Mouse (Mus musculus) ES-Bruce4 (cell line): Measurements from ENCODE around the gene 4933405O20Rik.

ENCODE experiments used
- CTCF ChIP-seq: IDR thresholded peaks from one replicate; pipeline ENCODE4 v1.8.1; 2011; ENCODE audit warnings: low read depth, low read length
- EP300 ChIP-seq: IDR thresholded peaks from 2 replicates; pipeline ENCODE4 v1.6.1; 2011; ENCODE audit warnings: low read depth, low read length; ENCODE audit not compliant: insufficient read depth
- POLR2A ChIP-seq: IDR thresholded peaks from one replicate; pipeline ENCODE4 v1.8.1; 2011; ENCODE audit warnings: low read length; ENCODE audit not compliant: insufficient read depth

GRCm38 (mm10) chr7:50588642-50589424 lies 10.2 kb upstream of the 4933405O20Rik start:
- TF ChIP-seq CTCF (no peak), EP300 (no peak), POLR2A (no peak)
